24 mouse cellular contexts compared by ENCODE assay signal in genomic region chr16:94363814-94364213, GRCm38 (mm10). TPM values are rescaled to one million over a fixed set of nuclear protein-coding genes. Genes with fewer than 3 reads are reported as not detected.
"Had no signal": no experiment of that assay in that cellular context is flagged by ENCODE, and none has a peak within 500 bp of the region (broad histone marks: within the 10 kb centered on the region; RNA-seq: fewer than 3 reads in every experiment).

No protein-coding gene starts in this region.

- H3K9me3 ChIP-seq: limb, embryonic 12.5 days; limb, embryonic 15.5 days; midbrain, embryonic 12.5 days; neural tube, embryonic 13.5 days had no signal

- H3K4me3 ChIP-seq: layer of hippocampus, adult 2 months; left cerebral cortex, adult 2 months; limb, embryonic 12.5 days; limb, embryonic 15.5 days; midbrain, embryonic 12.5 days; myocyte; neural tube, embryonic 13.5 days had no signal

- H3K4me2 ChIP-seq: limb, embryonic 12.5 days; limb, embryonic 15.5 days; liver, embryonic 11.5 days; lung, embryonic 14.5 days; midbrain, embryonic 12.5 days; neural tube, embryonic 13.5 days had no signal

- ATAC-seq: liver, postnatal 0 days; lung, postnatal 0 days; midbrain, embryonic 16.5 days had no signal

- H3K27me3 ChIP-seq: limb, embryonic 12.5 days; limb, embryonic 15.5 days; midbrain, embryonic 12.5 days; neural tube, embryonic 13.5 days had no signal

- H3K9ac ChIP-seq: limb, embryonic 12.5 days; limb, embryonic 15.5 days; liver, embryonic 14.5 days; liver, postnatal 0 days; lung, embryonic 14.5 days; midbrain, embryonic 12.5 days; neural tube, embryonic 13.5 days had no signal

- H3K27ac ChIP-seq: left cerebral cortex, adult 2 months; limb, embryonic 12.5 days; limb, embryonic 15.5 days; liver, embryonic 14.5 days; macrophage; midbrain, embryonic 12.5 days; neural tube, embryonic 13.5 days had no signal

- DNase-seq: kidney, adult 18-20 months; kidney, adult 9 months; kidney, postnatal 14 days; kidney, postnatal 4 days; layer of hippocampus, postnatal 36 days; left cerebral cortex, postnatal 4 days; liver, postnatal 0 days; lung, embryonic 14.5 days; thymus, adult 18-20 months; thymus, postnatal 14 days had no signal

RNA-seq across cellular contexts. Expression of gene Ripply3, which starts 35.6 kb away (rescaled TPM):
- total RNA-seq: layer of hippocampus, postnatal 36 days; monocyte, adult 5-6 weeks; neutrophil, adult 5-6 weeks had no signal
- polyA plus RNA-seq: macrophage had no signal
